Mouse (Mus musculus) spleen, adult 2 months (tissue): ENCODE results near the gene Fuca1.

Experiments used
- CTCF ChIP-seq: fragments of 200-500 bp; IDR thresholded peaks from 2 replicates; pipeline ENCODE4 v1.5.1; 2011; ENCODE audit warnings: mild to moderate bottlenecking, inconsistent platforms; ENCODE audit not compliant: insufficient read depth, insufficient read length, insufficient replicate concordance; ENCODE audit errors: extremely low read depth
- POLR2A ChIP-seq: fragments of 200-500 bp; IDR thresholded peaks from 2 replicates; pipeline ENCODE4 v1.6.1; 2011; ENCODE audit warnings: low read depth, low read length, inconsistent platforms

- TF ChIP-seq CTCF (no peak), POLR2A (no peak)
Measured at GRCm38 (mm10) chr4:135943389-135943788, 22.9 kb downstream of the Fuca1 start.
